Mouse (Mus musculus) adrenal gland, adult 2 months (tissue): ENCODE data around the gene Spata4. TPM values are rescaled to one million over a fixed set of nuclear protein-coding genes. Genes with fewer than 3 reads are reported as not detected.
"Not testable (repeated sequence)": the region's sequence is repeated elsewhere in the genome, so short reads cannot be mapped to it uniquely, and the experiment has no call there.

Experiments used
- DNase-seq: peaks from one replicate; pipeline ENCODE4 v3.0.0; 2021
- long read RNA-seq: library from polyadenylated mRNA; stranded (forward); transcript quantifications from one replicate; pipeline ENCODE4 v2.0.0, GENCODE M21; 2021
- polyA plus RNA-seq: library from polyadenylated mRNA; depleted of rRNA; stranded (reverse); fragments of >200 nt; gene quantifications from 2 replicates; pipeline ENCODE4 v1.2.3, GENCODE M21; 2012; rRNA removed
- total RNA-seq, 2 experiments: library from RNA; stranded (reverse); gene quantifications; 2 replicates each; pipeline ENCODE4 v1.2.3; 2021

Spata4 gene
- total RNA-seq (under 1 TPM in 1 of 2 experiments, not detected in 1; 0.83 TPM), polyA plus RNA-seq (not detected in 2 replicates)
- long read RNA-seq, partial matches to known transcripts, result 0 of 1 reads
- long read RNA-seq, other reads (novel, unspliced or antisense), result 0 of 1 reads

GRCm38 (mm10) chr8:54600671-54601251 is at the start of gene Spata4:
TSS of gene Spata4 (plus strand) at chr8:54600781.
- peak; percentile 84 for DNase-seq

- no peak for DNase-seq
These were observed 45.7 kb upstream of the Spata4 start for GRCm38 (mm10) chr8:54554921-54555320.

GRCm38 (mm10) chr8:54562137-54562536 is 38.4 kb upstream of the Spata4 start:
- no peak for DNase-seq

- DNase-seq, result no peak
These were observed 35.4 kb upstream of the Spata4 start for GRCm38 (mm10) chr8:54565181-54565580.

- DNase-seq, result no peak
These were observed 34.8 kb upstream of the Spata4 start for GRCm38 (mm10) chr8:54565603-54566260.

GRCm38 (mm10) chr8:54567168-54567567 is 33.4 kb upstream of the Spata4 start:
- DNase-seq, result no peak

- DNase-seq, result no peak
These were observed 29.7 kb upstream of the Spata4 start for GRCm38 (mm10) chr8:54570618-54571609.

GRCm38 (mm10) chr8:54581436-54581835 is 19.1 kb upstream of the Spata4 start:
- DNase-seq, result no peak

GRCm38 (mm10) chr8:54582886-54583285 is 17.7 kb upstream of the Spata4 start:
- DNase-seq, result no peak

- DNase-seq, result no peak
These were observed 5.9 kb upstream of the Spata4 start for GRCm38 (mm10) chr8:54594634-54595033.

- no peak for DNase-seq
These were observed 4.5 kb upstream of the Spata4 start for GRCm38 (mm10) chr8:54596051-54596450.

- no peak for DNase-seq
These were observed 3.6 kb upstream of the Spata4 start for GRCm38 (mm10) chr8:54596940-54597339.

GRCm38 (mm10) chr8:54597386-54597785 is 3.2 kb upstream of the Spata4 start:
- no peak for DNase-seq

- DNase-seq, result no peak
These were observed 2.9 kb downstream of the Spata4 start for GRCm38 (mm10) chr8:54603440-54603839.

- DNase-seq, result peak; percentile 21
These were observed 8.8 kb downstream of the Spata4 start for GRCm38 (mm10) chr8:54609336-54609735.

- DNase-seq, result peak; percentile 83
These were observed 9.7 kb downstream of the Spata4 start for GRCm38 (mm10) chr8:54610238-54610637.

- DNase-seq, result not testable (repeated sequence)
These were observed 16.1 kb downstream of the Spata4 start for GRCm38 (mm10) chr8:54616710-54617109.

GRCm38 (mm10) chr8:54638634-54639033 is 38.1 kb downstream of the Spata4 start:
- peak; percentile 3 for DNase-seq
